9 mouse cellular contexts compared by ENCODE assay signal in the genomic region with DNA sequence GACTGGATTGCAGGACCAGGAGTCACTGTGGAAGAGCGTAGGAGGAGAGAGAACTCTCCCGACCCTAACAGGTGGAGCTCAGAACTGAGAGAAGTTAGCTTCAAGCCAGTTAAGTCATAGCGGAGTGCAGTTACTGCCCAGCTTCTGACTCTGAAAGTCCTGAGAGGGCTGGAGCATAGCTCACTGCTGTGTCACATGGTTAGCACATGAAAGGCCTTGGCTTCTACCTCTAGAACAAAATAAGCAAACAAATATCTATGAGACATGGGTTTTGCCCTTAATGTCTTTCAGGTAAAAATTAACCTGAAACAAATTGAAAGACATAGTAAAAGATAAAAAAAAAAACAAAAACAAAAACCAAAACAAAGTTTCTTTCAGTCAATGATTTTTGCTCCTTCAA.
"Had no signal": no experiment of that assay in that cellular context is flagged by ENCODE, and none has a peak within 500 bp of the region (broad histone marks: within the 10 kb centered on the region; RNA-seq: fewer than 3 reads in every experiment).

No protein-coding gene starts in this region.

- H3K4me1 ChIP-seq: limb, embryonic 10.5 days; liver, embryonic 12.5 days had no signal

- H3K36me3 ChIP-seq: limb, embryonic 10.5 days; liver, embryonic 12.5 days; lung, embryonic 15.5 days; midbrain, embryonic 12.5 days had no signal

- H3K27me3 ChIP-seq: liver, embryonic 12.5 days; megakaryocyte, embryonic 14.5 days; midbrain, embryonic 12.5 days had no signal

- DNase-seq: lung, postnatal 14 days; right cerebral cortex, postnatal 14 days; thymus, postnatal 36 days had no signal

- H3K9me3 ChIP-seq: limb, embryonic 10.5 days; liver, embryonic 12.5 days; lung, embryonic 15.5 days; megakaryocyte, embryonic 14.5 days; midbrain, embryonic 12.5 days had no signal

- H3K27ac ChIP-seq: limb, embryonic 10.5 days; liver, embryonic 12.5 days; lung, embryonic 15.5 days; macrophage; midbrain, embryonic 12.5 days had no signal

- H3K4me3 ChIP-seq: limb, embryonic 10.5 days; liver, embryonic 12.5 days; lung, embryonic 15.5 days; megakaryocyte, embryonic 14.5 days; midbrain, embryonic 12.5 days had no signal
